Mouse (Mus musculus): ENCODE measurements around the gene Fam122b.

Fam122b gene

DNA sequence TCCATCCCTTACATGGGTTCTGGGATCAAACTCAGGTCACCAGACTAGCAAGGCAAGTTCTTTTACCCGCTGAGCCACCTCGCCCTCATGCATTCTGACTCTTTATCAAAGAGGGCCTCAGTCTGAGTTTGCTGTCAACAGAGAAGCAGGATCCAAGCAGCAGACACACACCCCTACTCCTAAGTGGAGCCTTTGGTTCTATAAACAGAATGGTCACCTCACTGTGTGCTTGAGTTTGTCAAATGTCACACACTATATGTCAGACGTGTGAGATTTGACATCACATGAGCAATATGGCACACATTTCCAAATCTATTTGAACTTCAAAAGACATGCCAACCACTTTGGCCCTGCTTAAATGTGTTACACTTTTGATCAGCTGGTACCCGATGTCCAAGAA, 71.9 kb downstream of the Fam122b start:
- DNase-seq (ENCODE audit: low spot score), result no peak

DNA sequence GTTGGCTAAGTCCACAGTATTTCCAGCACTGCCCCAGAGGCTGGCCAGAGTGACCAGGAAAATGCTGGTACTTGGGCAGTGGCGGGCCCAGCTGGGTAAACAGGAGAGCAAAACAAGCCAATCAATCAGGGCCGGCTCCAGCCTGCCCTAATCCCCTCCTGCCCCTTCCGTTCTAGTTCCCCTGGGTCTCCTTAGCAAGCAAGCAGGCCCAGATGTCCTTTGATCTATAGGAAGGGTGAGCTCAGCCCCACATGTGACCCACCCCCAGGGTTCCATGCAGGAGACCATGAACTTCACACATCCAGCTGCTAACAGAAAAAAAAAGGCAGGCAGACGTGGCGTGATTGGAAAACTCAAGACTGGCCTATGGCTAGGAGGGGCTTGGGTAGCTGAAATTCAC, 73.2 kb downstream of the Fam122b start:
- no peak for DNase-seq (ENCODE audit: low spot score)

Measured in c-Kit-positive CD71-positive TER-119-positive erythroid progenitor cells, embryonic 14.5 days (primary cell).